Mouse (Mus musculus): Measurements from ENCODE around the gene Selenop.

The Selenop gene

DNA sequence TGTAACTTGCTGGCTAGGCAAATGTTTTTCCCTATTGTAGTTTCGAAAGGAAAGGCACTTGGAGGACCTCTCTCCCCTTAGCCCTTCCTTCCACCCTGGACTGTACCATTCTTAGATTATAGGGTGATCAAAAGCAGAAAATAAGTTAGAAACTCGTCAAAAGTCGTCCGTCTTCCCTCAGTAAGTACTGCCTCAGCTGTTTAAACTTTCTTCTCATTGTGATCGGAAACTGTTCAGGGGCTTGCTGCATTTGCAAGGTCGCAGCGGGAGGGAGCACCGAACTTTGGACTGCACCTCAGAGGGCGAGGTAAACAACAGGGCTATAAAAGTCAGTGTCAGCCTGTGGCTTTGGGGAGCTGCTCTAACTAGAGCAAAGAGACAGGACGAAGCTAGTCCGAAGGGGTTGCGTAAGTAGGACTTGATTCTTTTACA, 2.3 kb downstream of the Selenop start:
- peak; percentile 44 to 45 for DNase-seq (ENCODE audit: low spot score in 2 of 2)

DNA sequence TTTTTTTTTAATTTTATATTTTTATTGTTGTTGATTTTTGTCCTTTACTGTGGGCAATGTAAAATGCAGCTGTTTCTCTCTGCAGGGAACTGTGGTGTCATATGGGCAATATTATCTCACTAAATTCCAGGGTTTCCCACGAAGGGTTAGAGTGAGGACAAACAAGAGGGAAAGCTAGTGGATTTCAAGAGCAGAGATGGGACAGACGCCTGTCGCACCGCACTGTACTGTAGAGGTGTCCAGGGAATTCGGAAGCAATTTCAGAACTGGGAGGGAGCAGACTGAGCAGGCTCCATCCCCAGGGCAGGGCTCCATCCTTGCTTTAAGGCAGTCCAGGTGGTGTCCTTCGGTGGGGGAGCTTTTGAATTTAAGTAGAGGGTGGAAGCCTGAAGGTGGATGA, 2.9 kb downstream of the Selenop start:
- DNase-seq (ENCODE audit: low spot score in 2 of 2) = no peak

DNA sequence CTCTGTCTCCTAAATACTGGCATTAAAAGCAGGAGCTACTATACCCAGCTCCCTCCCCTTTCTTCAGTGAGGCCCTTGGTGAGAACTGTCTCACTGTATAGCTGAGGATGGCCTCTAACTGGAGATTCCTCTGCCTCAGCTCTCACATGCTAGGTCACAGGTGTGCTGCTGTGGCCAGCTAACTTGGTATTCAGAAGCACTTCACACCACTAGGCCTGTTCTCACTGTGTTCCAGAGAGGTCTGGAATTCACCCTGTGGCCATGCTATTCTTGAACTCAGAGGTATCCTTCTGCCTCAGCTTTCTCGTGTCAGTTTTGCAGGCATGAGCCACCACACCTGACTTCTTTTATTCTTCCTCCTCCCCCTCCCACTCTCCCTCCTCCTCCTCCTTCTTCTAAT, 4.8 kb downstream of the Selenop start:
- DNase-seq (ENCODE audit: low spot score in 2 of 2) = no peak

DNA sequence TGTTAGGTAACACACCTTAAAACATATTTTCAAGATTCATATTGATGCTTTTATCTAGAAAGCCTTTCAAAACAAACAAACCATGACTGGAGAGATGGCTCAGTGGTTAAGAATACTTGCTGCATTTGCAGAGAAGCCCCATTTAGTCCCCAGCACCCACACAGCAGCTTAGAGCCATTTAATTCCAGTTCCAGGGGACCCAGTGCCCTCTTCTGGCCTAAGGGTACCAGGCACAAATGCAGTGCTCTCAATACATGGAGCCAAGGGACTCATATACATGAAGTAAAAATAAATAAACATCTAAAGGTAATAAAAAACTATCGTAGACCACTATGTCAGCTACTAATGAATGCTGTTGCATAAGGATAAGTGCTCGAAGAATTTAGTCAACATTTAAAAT, 9.0 kb downstream of the Selenop start:
- DNase-seq (ENCODE audit: low spot score in 2 of 2) = no peak

DNA sequence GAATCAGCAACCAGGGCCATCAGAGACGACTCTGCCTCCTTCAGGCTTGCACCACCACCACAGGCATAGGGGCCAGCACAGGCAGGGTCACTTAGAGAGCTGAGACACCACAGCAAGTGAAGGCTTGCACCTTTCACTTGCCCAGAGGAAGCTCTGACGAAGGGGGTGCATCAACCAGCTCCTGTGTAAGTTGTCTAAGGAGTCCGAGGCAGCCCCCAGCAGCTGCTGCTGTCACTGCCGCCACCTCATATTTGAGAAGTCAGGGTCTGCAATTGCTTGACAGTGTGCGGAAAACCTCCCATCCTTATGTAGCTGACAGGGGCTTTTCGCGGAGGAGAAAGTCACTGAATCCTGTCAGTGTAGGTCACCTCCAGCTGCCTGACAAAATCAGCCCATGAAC, 10.9 kb downstream of the Selenop start:
- DNase-seq (ENCODE audit: low spot score in 2 of 2) = no peak

DNA sequence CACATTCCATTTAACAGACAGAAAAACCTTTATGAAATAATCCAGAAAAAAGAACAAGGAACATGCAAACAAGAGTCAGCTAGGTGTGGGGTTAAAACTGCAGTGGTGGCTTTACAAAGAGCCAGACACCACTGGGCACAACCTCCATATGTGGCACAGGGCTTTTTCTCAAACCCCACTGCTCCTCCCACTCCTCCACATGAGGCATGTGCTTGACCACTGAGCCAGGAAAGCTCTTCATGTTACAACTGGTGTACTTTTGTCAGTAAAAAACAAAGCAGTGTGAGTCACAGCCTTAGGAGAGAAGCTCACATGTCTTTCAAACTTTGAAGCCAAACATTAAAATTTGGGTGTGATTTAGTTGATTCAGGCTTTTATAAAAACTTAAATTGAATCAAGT, 12.9 kb downstream of the Selenop start:
- no peak for DNase-seq (ENCODE audit: low spot score in 2 of 2)

DNA sequence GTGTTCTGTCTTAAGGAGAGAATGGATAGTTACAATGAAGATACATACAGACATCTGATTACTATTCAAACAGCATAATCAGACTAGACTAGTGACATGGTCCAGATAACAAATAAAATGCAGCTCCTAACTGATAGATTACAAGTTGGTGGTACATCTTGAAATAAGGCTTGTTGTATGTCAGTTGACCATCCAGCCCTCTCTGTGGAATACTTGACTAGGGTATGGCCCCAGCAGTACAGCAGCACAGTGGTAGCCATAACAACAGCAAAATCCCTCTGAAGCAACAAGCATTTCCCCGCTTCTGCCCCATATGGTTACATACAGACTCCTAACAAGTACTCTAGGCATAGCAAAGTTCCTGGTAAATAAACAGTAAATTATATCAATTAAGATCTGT, 13.4 kb downstream of the Selenop start:
- no peak for DNase-seq (ENCODE audit: low spot score in 2 of 2)

DNA sequence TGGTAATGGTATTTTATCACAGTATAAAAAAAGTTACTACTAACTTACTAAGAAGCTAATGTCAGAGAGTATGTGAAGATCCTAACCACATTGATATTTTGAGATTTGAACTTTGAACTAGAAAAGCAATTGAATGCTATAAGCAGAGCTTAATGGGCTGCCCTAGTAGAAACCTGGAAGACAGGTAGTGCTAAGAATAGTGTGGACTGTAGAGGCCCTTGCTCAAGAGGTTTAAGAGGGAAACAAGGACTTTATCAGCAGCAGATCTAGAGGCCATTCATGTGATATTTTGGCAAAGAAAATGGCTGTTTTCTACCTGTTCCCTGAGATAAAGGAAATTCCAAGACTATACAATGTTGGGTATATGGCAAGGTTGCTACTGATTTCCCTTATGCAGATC, 17.7 kb downstream of the Selenop start:
- no peak for DNase-seq (ENCODE audit: low spot score in 2 of 2)

DNA sequence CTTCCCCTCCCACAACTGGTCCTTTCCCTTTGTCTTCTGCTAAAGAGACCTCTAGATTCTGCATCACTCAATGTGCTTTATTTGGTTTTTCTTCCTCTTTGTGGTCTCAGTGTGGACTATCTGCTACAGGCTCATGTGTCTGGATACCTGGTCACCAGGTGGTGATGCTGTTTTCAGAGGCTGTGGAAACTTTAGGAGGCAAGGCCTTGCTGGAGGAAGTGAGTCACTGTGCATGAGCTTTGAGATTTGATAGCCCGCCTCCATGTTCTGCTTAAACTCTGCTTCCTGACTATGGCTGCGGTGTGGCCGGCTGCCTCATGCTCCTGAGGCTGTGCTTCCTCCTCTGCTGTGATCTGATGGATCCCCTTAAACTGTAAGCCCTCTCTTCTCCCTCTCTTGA, 22.1 kb downstream of the Selenop start:
- DNase-seq (ENCODE audit: low spot score in 2 of 2) = no peak

DNA sequence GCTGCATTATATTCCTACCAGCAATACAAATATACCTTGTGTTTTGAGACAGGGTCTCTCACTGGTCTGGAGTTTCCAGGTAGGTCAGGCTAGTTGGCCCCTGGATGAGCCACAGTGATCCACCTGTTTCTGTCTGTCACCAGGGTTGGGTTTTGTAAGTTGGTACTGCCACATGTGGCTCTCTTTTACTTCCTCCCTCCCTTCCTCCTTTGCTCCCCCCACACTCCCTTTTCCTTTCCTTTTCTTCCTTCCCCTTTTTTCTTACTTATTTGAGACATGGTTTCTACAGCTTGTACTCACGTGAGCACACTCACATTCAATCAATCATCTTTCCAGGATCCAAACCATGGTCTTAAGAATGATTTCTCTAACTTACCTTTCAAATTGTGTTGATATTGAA, 25.1 kb downstream of the Selenop start:
- no peak for DNase-seq (ENCODE audit: low spot score in 2 of 2)

DNA sequence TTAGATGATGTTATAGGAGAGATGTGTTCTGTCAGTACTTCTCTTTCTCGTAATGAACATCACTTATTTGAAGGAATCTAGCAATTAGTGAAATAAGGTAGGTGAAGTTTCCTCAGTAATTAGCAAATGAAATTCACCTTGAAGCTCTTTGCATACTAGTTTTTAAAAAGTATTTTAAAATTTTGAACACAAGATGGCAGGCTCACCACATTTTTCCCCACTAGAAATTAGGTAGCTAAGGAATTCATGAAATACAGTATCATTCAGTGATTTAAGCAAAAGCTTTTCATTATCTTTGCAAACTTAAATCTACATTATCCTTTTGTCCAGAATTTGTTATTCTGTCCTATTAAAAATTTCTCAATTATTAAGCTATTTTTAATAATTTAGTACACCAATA, 27.6 kb downstream of the Selenop start:
- DNase-seq (ENCODE audit: low spot score in 2 of 2) = no peak

DNA sequence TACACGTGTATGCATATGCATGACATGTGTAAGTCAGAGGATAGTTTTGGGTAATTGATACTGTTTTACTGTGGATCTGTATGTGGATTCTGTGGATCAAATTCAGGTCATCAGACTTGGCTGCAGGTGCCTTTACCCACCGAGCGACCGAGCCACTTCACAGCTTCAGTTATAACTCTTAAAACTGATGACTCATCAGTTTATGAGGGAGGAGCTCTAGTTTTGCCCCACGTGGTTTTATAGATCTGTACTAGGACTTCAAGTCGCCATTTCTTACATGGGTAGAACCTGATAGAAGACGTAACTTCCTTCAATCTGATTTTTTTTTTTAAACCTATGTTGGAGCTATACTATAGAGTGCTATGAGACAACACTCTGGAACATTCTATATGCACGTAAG, 29.3 kb downstream of the Selenop start:
- no peak for DNase-seq (ENCODE audit: low spot score in 2 of 2)

DNA sequence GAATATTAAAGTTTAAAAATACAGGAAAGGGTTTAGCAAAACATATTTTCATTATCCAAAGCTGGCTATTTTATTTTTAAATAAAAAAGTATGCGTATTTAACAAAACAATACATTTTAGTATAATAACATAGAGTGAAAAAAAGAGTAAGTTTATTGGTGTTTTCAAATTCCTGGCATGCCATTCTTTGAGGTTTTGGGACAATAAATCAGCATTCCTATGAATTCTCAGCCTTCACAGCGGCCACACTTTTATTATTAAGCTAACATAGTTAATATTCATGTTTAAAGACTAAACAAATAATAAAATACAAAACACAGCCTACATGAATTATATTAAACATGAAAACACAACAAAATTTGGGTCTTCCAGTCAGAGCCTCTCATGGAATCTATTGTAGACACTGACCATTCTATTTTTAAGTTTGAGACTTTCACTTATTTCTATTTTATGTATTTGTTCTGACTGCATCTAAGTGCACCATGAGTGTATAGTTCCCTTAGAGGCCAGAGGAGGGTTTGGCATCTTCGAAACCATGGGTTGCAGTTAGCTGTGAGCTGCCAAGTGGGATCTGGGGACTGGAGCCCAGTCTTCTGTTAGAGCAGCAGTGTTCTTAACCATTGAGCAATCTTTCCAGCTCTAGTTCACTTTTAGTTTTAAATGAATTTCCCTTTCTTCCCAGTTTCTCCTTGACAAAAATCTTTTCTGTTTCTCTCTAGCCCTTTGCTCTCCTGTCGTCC, 32.2 kb downstream of the Selenop start:
- no peak for DNase-seq (ENCODE audit: low spot score in 2 of 2)

DNA sequence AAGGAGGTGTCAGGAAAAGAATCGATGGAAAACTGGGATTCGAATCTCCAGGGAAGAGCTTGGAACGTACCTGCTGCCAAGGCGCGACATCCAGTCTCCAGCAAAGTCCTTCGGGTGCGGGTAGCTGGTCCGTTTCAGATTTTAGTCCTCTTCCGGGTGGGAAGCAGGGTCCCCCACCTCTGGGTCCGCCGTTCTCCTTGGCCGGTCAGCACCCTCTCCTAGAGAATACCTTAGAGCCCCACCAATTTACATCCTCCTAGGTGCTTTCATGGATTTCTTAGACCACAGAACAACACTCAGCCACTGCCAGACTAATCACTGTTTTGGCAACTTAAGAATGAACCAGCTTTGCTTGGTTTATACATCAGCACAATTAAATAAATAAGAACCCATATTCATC, 35.1 kb downstream of the Selenop start, which contains the start of gene Ccdc152:
TSS of gene Ccdc152 (minus strand) at position 101 of the 400 bp plus-strand sequence.
- DNase-seq (ENCODE audit: low spot score in 2 of 2) = no peak

DNA sequence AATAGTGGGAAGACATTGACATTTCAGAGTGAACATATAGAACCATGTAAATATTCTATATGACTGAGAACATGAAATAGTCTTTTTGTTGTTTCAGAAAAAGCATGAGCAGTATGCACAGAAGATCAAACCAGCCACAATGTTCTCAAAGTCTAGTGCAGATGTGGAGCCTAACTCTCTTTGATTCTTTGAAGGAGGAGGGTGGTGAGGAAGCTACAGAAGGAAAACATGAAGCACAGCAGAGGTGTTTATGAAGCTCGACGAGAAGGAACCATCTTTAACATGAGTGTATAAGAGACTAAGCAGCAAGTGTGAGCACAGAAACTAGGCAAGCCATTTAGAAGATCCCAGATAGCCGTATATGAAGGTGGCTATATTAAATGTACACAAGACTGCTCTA, 41.5 kb downstream of the Selenop start:
- DNase-seq (ENCODE audit: low spot score in 2 of 2) = no peak

DNA sequence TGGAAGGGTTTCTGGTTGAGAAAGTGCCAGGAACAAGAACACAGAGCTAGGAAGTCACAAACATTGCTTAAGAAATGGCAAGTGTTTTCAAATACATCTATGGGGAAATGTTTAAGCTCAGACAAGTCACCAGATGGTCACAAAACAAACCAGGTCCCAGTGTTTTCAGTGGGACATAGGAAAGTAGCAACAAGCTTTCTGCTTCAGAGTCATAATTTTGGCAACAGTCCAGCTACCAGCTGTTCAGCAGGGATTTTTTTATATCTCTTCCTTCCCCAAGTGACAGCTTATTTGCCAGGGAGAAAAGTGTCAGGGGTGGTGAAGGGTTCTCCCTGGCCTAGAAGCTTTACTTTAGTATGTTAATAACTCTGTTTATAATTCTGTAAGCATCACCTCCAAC, 44.6 kb downstream of the Selenop start:
- DNase-seq (ENCODE audit: low spot score in 2 of 2) = peak in 1 of 2 experiments; percentile 43

DNA sequence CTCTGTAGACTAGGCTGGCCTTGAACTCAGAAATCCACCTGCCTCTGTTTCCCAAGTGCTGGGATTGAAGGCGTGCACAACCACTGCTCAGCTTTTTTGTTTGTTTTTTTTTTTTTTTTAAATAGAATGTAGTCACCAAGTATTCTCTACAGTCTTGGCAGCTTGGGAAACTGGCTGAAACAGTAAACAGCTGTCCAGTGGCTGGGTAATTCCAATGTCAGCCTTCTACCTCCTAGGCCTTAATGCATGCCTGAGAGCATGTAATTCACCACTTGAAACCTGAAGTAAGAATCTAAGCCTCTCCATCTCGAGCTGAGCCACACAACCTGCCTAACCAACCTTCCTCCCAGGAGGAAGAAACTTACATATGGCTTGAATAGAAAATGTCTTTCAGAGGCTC, 48.3 kb downstream of the Selenop start:
- no peak for DNase-seq (ENCODE audit: low spot score in 2 of 2)

DNA sequence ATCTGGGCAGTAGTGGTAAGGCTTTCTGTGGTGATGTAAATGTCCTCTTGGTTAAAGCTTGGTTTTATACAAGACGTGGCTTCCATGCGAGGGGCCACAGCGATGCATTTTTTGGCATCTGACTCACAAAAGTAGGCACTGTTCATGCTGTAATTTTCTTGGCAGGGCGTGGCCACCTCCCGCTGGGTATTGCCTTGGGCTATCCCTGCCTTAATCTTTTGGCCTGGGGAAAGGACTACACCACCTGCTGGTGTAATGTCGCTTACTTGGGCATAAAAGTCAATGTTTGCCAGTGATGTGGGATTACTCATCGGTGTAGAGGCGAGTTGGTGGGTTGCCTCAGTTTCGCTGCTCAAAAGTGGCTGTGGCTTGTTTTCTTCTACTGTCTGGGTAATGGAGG, 51.6 kb downstream of the Selenop start:
- no peak for DNase-seq (ENCODE audit: low spot score in 2 of 2)

DNA sequence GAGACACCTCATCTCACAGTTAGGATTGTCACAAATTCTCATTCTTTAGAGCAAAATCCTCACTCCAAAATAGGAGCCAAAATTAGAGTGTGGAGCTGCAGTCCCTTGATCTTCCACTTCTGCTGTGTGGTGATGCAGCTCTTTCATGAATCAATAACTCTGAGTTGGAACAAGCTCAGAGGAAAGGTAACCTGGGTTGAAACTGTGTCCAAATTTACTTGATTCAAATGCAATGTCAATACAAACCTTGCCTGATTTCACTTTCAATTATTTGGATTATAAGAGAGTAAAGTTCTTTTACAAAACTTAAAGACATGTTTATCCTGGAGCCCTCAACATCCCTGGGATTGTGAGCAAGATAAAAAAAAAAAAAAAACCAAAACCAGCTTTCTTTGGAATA, 54.7 kb downstream of the Selenop start:
- DNase-seq (ENCODE audit: low spot score in 2 of 2) = no peak

Measured in right cerebral cortex, postnatal 10 days (tissue).